Mouse (Mus musculus): ENCODE data around the gene Unc5b. TPM values are rescaled to one million over a fixed set of nuclear protein-coding genes. Genes with fewer than 3 reads are reported as not detected.

Unc5b gene
- polyA plus RNA-seq, 1 experiment from 2014 or later, result 10.0 TPM

DNA sequence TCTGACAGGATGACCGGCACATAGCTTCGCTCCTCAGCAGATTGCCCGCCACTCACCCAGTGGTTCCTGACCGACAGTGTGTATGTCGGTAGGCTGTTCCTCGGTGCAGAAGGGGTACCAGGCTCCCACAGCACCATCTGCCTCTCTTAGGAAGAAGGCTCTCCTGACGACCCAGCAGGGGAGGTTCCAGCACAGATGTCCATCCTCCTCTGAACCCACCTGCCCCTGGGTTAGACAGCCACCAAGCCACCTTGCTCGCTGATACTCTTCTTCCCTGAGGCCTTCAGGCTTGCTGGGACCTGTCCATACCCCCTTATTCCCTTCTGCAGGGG is 25.2 kb downstream of the Unc5b start:
- Histone ChIP-seq H3K4me2 (ENCODE audit: low read depth, low read length) (no peak overlapping the region), H3K9me3 (replicated peaks; ENCODE audit: control insufficient read depth, low read length) (no peaks in the 10 kb centered on the region), H3K36me3 (ENCODE audit: control insufficient read depth, insufficient read depth) (no peaks in the 10 kb centered on the region), H3K4me1 (ENCODE audit: control insufficient read depth, insufficient read depth, low read length) (peaks cover 85% of the 10 kb centered on the region), H3K27me3 (ENCODE audit: control insufficient read depth, insufficient read depth, low read length) (no peaks in the 10 kb centered on the region), H3K9ac (ENCODE audit: low read length) (peak overlapping the region; percentile 25; the same call in 1 of the 2 replicates), H3K4me3 (ENCODE audit: low read length) (no peak overlapping the region), H3K27ac (ENCODE audit: low read length) (peak overlapping the region; percentile 83)
- no peak for ATAC-seq (replicated peaks; ENCODE audit: extremely low read depth, insufficient read depth, low FRiP score)
- WGBS, result 67% methylated on average over 8 of the region's 8 CpGs

DNA sequence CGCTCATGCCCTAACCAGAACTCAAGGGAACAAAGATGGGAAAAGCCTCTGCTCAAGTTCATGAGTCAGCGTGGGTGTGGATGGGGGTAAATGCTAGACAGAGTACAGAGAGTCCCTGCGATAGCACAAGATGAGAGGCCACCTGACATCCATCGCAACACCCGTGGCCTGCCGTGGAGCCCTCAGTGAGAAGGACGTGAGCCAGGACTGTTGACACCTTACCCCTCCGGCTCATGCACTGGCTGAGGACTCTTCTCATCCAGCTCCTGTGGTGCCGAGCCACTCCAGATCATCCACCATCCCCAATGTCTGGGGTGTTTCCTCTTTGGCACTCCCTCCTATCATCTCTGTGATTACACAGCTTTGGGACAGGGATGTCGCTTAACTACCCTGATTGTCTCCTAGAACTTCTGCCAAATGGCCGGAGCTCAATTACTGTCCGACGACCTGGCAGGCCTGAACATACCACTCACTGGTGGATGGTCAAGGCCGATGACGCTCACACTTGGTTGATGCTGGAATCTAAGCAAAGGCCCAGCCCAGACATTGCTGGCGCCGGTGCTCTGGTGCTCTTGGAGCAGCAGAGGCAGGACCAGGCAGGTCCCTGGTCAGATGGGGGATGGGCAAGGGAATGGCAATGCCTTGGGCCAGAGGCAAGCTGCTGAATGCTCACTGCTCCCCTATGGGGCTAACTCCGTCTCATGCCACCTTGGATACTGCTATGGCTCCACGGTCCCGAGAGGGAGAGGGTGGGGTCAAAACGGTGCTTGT is 25.8 kb downstream of the Unc5b start:
- Histone ChIP-seq H3K9ac (ENCODE audit: low read length) (peak overlapping the region; percentile 33; the same call in 1 of the 2 replicates), H3K4me1 (ENCODE audit: control insufficient read depth, insufficient read depth, low read length) (peaks cover 89% of the 10 kb centered on the region), H3K4me2 (ENCODE audit: low read depth, low read length) (0 out of 2 replicates have a peak overlapping the region, but pooled peaks have one; percentile 16), H3K9me3 (replicated peaks; ENCODE audit: control insufficient read depth, low read length) (no peaks in the 10 kb centered on the region), H3K27ac (ENCODE audit: low read length) (peak overlapping the region; percentile 83), H3K4me3 (ENCODE audit: low read length) (no peak overlapping the region), H3K36me3 (ENCODE audit: control insufficient read depth, insufficient read depth) (no peaks in the 10 kb centered on the region), H3K27me3 (ENCODE audit: control insufficient read depth, insufficient read depth, low read length) (no peaks in the 10 kb centered on the region)
- ATAC-seq (replicated peaks; ENCODE audit: extremely low read depth, insufficient read depth, low FRiP score), result peak; percentile 10
- WGBS, result 28% methylated on average over 21 of the region's 21 CpGs

DNA sequence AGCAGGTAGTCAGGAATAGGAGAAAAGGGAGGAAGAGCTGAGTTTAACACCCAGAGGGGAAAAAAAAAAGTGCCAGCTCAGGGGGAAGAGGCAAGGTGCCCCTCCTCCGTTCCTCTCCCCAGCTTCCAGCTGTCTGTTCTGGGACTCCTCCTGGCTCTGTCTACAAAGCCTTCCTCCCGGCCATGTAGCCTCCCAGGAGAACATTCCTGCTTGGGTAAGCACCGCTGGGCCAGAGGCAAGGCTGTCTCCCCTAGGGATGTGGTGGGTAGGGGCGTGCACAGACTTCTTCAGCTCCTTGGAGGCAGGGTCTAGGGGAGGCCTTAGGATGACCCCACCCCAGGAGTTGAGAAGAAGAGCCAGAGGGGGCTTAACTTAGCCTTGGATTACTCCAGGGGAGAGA is 26.5 kb downstream of the Unc5b start:
- whole genome bisulfite sequencing, result 37% methylated on average over 4 of the region's 4 CpGs
- peak overlapping the region; percentile 83 for H3K27ac ChIP-seq (ENCODE audit: low read length)
- H3K36me3 ChIP-seq (ENCODE audit: control insufficient read depth, insufficient read depth), result no peaks in the 10 kb centered on the region
- H3K4me3 ChIP-seq (ENCODE audit: low read length), result no peak overlapping the region
- no peak overlapping the region for H3K4me2 ChIP-seq (ENCODE audit: low read depth, low read length)
- peaks cover 94% of the 10 kb centered on the region for H3K4me1 ChIP-seq (ENCODE audit: control insufficient read depth, insufficient read depth, low read length)
- H3K9me3 ChIP-seq (replicated peaks; ENCODE audit: control insufficient read depth, low read length), result no peaks in the 10 kb centered on the region
- no peak for ATAC-seq (replicated peaks; ENCODE audit: extremely low read depth, insufficient read depth, low FRiP score)
- H3K9ac ChIP-seq (ENCODE audit: low read length), result peak overlapping the region; percentile 33
- H3K27me3 ChIP-seq (ENCODE audit: control insufficient read depth, insufficient read depth, low read length), result no peaks in the 10 kb centered on the region

DNA sequence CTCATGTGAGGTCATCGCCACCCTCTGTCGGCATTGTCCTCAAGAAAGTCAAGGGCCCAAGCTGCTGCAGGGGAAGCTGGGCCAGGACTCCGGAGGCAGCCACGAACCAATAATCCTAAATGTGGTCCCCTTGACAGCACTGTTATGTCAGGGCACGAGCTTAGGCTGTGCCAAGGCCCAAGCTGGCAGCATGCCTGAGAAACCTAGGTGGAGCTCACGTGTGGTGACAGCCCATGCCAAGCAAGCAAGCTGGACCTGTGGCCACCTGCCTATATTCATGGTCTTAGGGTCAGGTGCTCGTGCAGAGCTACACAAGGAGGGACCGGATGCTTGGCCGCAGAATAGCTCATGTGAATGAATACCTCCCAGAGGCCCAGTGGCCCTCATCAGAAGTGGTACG is 27.4 kb downstream of the Unc5b start:
- H3K4me1 ChIP-seq (ENCODE audit: control insufficient read depth, insufficient read depth, low read length), result peaks cover 87% of the 10 kb centered on the region
- H3K4me3 ChIP-seq (ENCODE audit: low read length), result no peak overlapping the region
- ATAC-seq (replicated peaks; ENCODE audit: extremely low read depth, insufficient read depth, low FRiP score), result no peak
- H3K27me3 ChIP-seq (ENCODE audit: control insufficient read depth, insufficient read depth, low read length), result no peaks in the 10 kb centered on the region
- no peaks in the 10 kb centered on the region for H3K36me3 ChIP-seq (ENCODE audit: control insufficient read depth, insufficient read depth)
- H3K27ac ChIP-seq (ENCODE audit: low read length), result peak overlapping the region; percentile 83; the same call in 1 of the 2 replicates
- WGBS, result 60% methylated on average over 10 of the region's 10 CpGs
- H3K4me2 ChIP-seq (ENCODE audit: low read depth, low read length), result no peak overlapping the region
- no peaks in the 10 kb centered on the region for H3K9me3 ChIP-seq (replicated peaks; ENCODE audit: control insufficient read depth, low read length)
- H3K9ac ChIP-seq (ENCODE audit: low read length), result peak overlapping the region; percentile 43; the same call in 1 of the 2 replicates

GRCm38 (mm10) chr10:60801898-60802412 is 29.4 kb downstream of the Unc5b start:
- no peak overlapping the region for H3K4me3 ChIP-seq (ENCODE audit: low read length)
- peaks cover 79% of the 10 kb centered on the region for H3K4me1 ChIP-seq (ENCODE audit: control insufficient read depth, insufficient read depth, low read length)
- H3K27ac ChIP-seq (ENCODE audit: low read length), result peak overlapping the region; percentile 64
- H3K27me3 ChIP-seq (ENCODE audit: control insufficient read depth, insufficient read depth, low read length), result no peaks in the 10 kb centered on the region
- H3K9ac ChIP-seq (ENCODE audit: low read length), result peak overlapping the region; percentile 55; the same call in 1 of the 2 replicates
- ATAC-seq (replicated peaks; ENCODE audit: extremely low read depth, insufficient read depth, low FRiP score), result no peak
- H3K36me3 ChIP-seq (ENCODE audit: control insufficient read depth, insufficient read depth), result no peaks in the 10 kb centered on the region
- 52% methylated on average over 12 of the region's 12 CpGs for WGBS
- no peaks in the 10 kb centered on the region for H3K9me3 ChIP-seq (replicated peaks; ENCODE audit: control insufficient read depth, low read length)
- no peak overlapping the region for H3K4me2 ChIP-seq (ENCODE audit: low read depth, low read length)

DNA sequence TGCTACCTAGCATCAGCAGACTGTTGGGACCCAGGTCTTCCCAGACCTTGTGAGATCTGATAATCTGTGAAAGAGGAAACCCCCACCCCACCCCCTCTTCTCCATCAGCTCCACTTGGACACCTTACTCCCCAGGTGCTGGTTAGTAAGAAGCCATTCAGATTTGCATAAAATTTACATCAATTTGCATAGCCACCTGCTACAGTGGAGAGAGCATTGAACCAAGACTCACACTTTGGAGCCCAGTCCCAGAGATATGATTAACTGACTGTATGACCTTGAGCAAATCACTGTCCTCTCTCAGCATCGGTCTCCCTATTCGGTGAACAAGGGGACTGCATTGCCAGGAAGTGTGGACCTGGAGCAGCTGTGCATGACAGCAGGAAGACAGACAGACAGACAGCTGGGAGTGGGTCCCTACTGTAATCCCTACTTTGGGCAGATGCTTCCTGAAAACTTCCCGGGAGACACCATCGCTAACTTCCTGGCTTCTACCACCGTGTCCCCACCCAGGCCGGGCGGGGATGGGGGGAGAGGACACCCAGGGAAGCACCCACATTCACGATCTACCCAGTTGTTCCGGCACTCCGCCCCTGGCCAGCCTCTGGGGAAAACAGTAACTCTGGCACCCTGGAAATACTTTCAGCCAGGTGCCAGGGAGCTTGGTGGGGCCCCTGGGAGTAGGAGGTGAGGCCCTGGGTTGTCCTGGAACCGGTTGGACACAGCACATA is 30.0 kb downstream of the Unc5b start:
- Histone ChIP-seq H3K9ac (ENCODE audit: low read length) (peak overlapping the region; percentile 55), H3K4me3 (ENCODE audit: low read length) (no peak overlapping the region), H3K27me3 (ENCODE audit: control insufficient read depth, insufficient read depth, low read length) (no peaks in the 10 kb centered on the region), H3K9me3 (replicated peaks; ENCODE audit: control insufficient read depth, low read length) (no peaks in the 10 kb centered on the region), H3K4me1 (ENCODE audit: control insufficient read depth, insufficient read depth, low read length) (peaks cover 75% of the 10 kb centered on the region), H3K4me2 (ENCODE audit: low read depth, low read length) (no peak overlapping the region), H3K36me3 (ENCODE audit: control insufficient read depth, insufficient read depth) (no peaks in the 10 kb centered on the region), H3K27ac (ENCODE audit: low read length) (peak overlapping the region; percentile 64)
- no peak for ATAC-seq (replicated peaks; ENCODE audit: extremely low read depth, insufficient read depth, low FRiP score)
- 26% methylated on average over 11 of the region's 11 CpGs for WGBS

DNA sequence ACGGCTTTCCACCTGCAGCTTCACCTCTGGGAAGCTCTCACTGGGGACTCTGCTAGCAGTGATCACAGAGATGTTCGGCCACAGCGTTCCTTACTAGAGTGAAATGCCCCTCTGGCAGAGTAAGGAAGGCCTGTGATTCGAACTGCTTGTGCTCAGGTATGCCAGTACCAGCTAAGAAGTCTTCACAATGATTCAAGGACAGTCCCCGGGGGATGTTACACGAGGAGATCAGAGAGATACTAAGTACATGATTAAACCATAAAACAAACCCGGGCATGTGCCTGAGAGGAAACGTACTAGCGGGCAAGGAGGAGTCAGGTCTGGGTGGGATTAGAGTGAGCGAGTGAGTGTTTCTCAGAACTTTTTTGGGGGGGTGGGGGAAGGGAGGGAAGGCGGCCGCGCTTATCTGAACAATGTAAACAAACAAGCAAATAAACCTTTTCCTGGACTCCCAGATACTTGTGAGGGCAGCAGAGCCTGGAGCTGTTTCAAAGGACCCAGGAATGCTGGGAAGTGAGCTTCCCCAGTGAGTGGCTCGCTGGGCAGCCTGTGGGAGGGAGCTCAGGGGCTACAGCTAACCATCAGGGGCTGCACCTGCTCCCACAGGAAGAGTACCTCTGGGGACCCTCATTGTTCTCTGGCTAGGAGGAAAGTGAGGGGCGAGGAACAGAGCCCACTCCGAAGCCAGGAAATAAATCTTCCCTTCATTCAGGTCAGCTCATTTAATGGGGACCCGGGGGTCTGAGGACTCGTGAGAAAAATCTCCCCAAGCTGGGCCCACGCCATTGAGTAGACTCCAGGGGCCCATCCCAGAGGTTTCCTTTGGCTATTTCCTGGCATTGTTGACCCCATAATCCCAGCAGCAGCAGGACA is 30.9 kb downstream of the Unc5b start:
- no peak overlapping the region for H3K4me3 ChIP-seq (ENCODE audit: low read length)
- H3K36me3 ChIP-seq (ENCODE audit: control insufficient read depth, insufficient read depth), result no peaks in the 10 kb centered on the region
- peak overlapping the region; percentile 26; the same call in 1 of the 2 replicates for H3K9ac ChIP-seq (ENCODE audit: low read length)
- 34% methylated on average over 19 of the region's 19 CpGs for WGBS
- H3K27me3 ChIP-seq (ENCODE audit: control insufficient read depth, insufficient read depth, low read length), result no peaks in the 10 kb centered on the region
- H3K27ac ChIP-seq (ENCODE audit: low read length), result peak overlapping the region; percentile 48
- H3K4me1 ChIP-seq (ENCODE audit: control insufficient read depth, insufficient read depth, low read length), result peaks cover 67% of the 10 kb centered on the region
- no peaks in the 10 kb centered on the region for H3K9me3 ChIP-seq (replicated peaks; ENCODE audit: control insufficient read depth, low read length)
- no peak overlapping the region for H3K4me2 ChIP-seq (ENCODE audit: low read depth, low read length)
- ATAC-seq (replicated peaks; ENCODE audit: extremely low read depth, insufficient read depth, low FRiP score), result no peak

DNA sequence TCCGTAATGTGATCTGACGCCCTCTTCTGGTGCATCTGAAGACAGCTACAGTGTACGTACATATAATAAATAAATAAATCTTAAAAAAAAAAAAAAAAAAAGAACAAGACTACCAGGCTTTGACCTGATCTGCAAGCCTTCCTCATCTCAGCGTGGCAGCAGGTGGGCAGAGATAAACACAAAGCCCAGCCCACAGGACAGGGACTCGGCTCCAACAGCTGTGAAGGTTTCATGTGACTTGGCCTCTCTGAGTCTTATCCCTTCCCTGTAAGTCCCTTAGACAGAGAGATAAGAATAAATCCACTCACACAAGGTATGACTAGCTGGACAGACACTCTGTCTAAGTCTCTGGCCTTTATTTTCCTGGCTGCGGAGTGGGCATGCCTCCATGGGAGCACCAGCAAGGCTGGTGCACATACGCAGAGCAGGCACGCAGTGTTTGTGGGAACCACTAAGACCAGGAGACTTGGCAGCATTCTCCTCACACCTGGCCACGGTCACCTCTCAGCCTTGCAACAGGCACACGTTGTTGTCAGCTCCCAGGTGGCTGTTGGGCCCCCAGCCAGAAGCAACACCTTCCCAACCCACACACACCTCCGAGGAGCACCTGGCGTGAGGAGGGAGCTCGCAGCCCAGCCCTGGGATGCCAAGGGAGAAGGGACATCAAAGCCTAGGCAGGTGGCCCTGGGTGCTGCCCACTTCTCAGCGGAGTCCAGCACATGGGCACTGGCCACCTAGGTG is 33.5 kb downstream of the Unc5b start:
- H3K36me3 ChIP-seq (ENCODE audit: control insufficient read depth, insufficient read depth), result no peaks in the 10 kb centered on the region
- H3K9ac ChIP-seq (ENCODE audit: low read length), result no peak overlapping the region
- 72% methylated on average over 14 of the region's 14 CpGs for WGBS
- ATAC-seq (replicated peaks; ENCODE audit: extremely low read depth, insufficient read depth, low FRiP score), result no peak
- no peak overlapping the region for H3K4me3 ChIP-seq (ENCODE audit: low read length)
- no peak overlapping the region for H3K4me2 ChIP-seq (ENCODE audit: low read depth, low read length)
- no peaks in the 10 kb centered on the region for H3K9me3 ChIP-seq (replicated peaks; ENCODE audit: control insufficient read depth, low read length)
- H3K4me1 ChIP-seq (ENCODE audit: control insufficient read depth, insufficient read depth, low read length), result peaks cover 60% of the 10 kb centered on the region
- H3K27me3 ChIP-seq (ENCODE audit: control insufficient read depth, insufficient read depth, low read length), result no peaks in the 10 kb centered on the region
- H3K27ac ChIP-seq (ENCODE audit: low read length), result no peak overlapping the region

All from heart, embryonic 16.5 days (tissue).